Mouse (Mus musculus) midbrain, embryonic 12.5 days (tissue): ENCODE measurements around the gene Stat3. TPM values are rescaled to one million over a fixed set of nuclear protein-coding genes. Genes with fewer than 3 reads are reported as not detected.

ENCODE experiments used
- ATAC-seq: fragments of 200-750 bp; cut with Nextera tagmentation; 2 replicates; pipeline ENCODE4 v1.8.0; 2017; ENCODE audit warnings: low read depth, moderate TSS enrichment, moderate library complexity; ENCODE audit not compliant: low FRiP score
- H3K27ac ChIP-seq: fragments of 300-500 bp; sonication (generic); replicated peaks from 2 replicates; pipeline ENCODE4 v1.5.1; 2016; ENCODE audit warnings: mild to moderate bottlenecking
- H3K27me3 ChIP-seq: fragments of 300-500 bp; sonication (generic); 2 replicates; pipeline ENCODE4 v1.6.1; 2016; ENCODE audit warnings: mild to moderate bottlenecking
- H3K36me3 ChIP-seq: fragments of 300-500 bp; sonication (generic); 2 replicates; pipeline ENCODE4 v1.6.1; 2016
- H3K4me1 ChIP-seq: fragments of 300-500 bp; sonication (generic); 2 replicates; pipeline ENCODE4 v1.6.1; 2016
- H3K4me2 ChIP-seq: fragments of 300-500 bp; sonication (generic); replicated peaks from 2 replicates; pipeline ENCODE4 v1.6.1; 2016; ENCODE audit warnings: mild to moderate bottlenecking, moderate library complexity
- H3K4me3 ChIP-seq: fragments of 300-500 bp; sonication (generic); 2 replicates; pipeline ENCODE4 v1.5.1; 2016; ENCODE audit warnings: mild to moderate bottlenecking
- H3K9ac ChIP-seq: fragments of 300-500 bp; sonication (generic); replicated peaks from 2 replicates; pipeline ENCODE4 v1.6.1; 2016; ENCODE audit warnings: mild to moderate bottlenecking, moderate library complexity
- H3K9me3 ChIP-seq: fragments of 300-500 bp; sonication (generic); 2 replicates; pipeline ENCODE4 v1.6.1; 2016; ENCODE audit warnings: mild to moderate bottlenecking
- WGBS: fragments of 180-500 bp; shearing (Covaris S2); methylation state at CpG from one replicate; pipeline ENCODE4 v1.1.7; 2016; 5-methylcytosine and 5-hydroxymethylcytosine counted together
- polyA plus RNA-seq: library from polyadenylated mRNA; unstranded; fragments of >200 nt; fragmentation: Nextera tagmentation; extraction: Ambion mirVana; gene quantifications from 2 replicates; pipeline ENCODE4 v1.2.1, GENCODE M21; 2016

Stat3 gene
- polyA plus RNA-seq, 1 experiment from 2014 or later = 35.0 TPM

- Histone ChIP-seq H3K27me3 (no peaks in the 10 kb centered on the region; the same call in 1 of the 2 replicates), H3K4me2 (no peak overlapping the region), H3K27ac (no peak overlapping the region), H3K4me3 (no peak overlapping the region), H3K36me3 (no peaks in the 10 kb centered on the region), H3K9ac (no peak overlapping the region), H3K4me1 (peaks cover 3% of the 10 kb centered on the region; the same call in 1 of the 2 replicates), H3K9me3 (no peaks in the 10 kb centered on the region)
- ATAC-seq = no peak
These were observed 53.9 kb downstream of the Stat3 start for GRCm38 (mm10) chr11:100885472-100885871.

GRCm38 (mm10) chr11:100883640-100884039, 55.7 kb downstream of the Stat3 start:
- ATAC-seq = no peak
- 87% methylated on average over 10 of the region's 10 CpGs for WGBS
- no peaks in the 10 kb centered on the region for H3K9me3 ChIP-seq

GRCm38 (mm10) chr11:100879321-100880078, 59.8 kb downstream of the Stat3 start:
- Histone ChIP-seq H3K4me1 (no peaks in the 10 kb centered on the region), H3K4me2 (no peak overlapping the region), H3K4me3 (no peak overlapping the region), H3K27ac (no peak overlapping the region), H3K36me3 (no peaks in the 10 kb centered on the region), H3K9me3 (no peaks in the 10 kb centered on the region), H3K27me3 (no peaks in the 10 kb centered on the region; the same call in 1 of the 2 replicates), H3K9ac (no peak overlapping the region)
- no peak for ATAC-seq
- 89% methylated on average over 15 of the region's 15 CpGs for WGBS

More at GRCm38 (mm10) chr11:100883640-100884039, 55.7 kb downstream of the Stat3 start:
- Histone ChIP-seq H3K4me1 (peaks cover under 1% of the 10 kb centered on the region; the same call in 1 of the 2 replicates), H3K4me3 (no peak overlapping the region), H3K27me3 (no peaks in the 10 kb centered on the region; the same call in 1 of the 2 replicates), H3K36me3 (no peaks in the 10 kb centered on the region), H3K4me2 (no peak overlapping the region), H3K27ac (no peak overlapping the region), H3K9ac (no peak overlapping the region)

- 76% methylated on average over 3 of the region's 3 CpGs for WGBS
- H3K9me3 ChIP-seq = no peaks in the 10 kb centered on the region
- no peak for ATAC-seq
- H3K27me3 ChIP-seq = no peaks in the 10 kb centered on the region
- no peaks in the 10 kb centered on the region for H3K4me1 ChIP-seq
- no peak overlapping the region for H3K4me2 ChIP-seq
- H3K9ac ChIP-seq = no peak overlapping the region
- H3K36me3 ChIP-seq = no peaks in the 10 kb centered on the region
- no peak overlapping the region for H3K4me3 ChIP-seq
- no peak overlapping the region for H3K27ac ChIP-seq
These were observed 63.6 kb downstream of the Stat3 start for GRCm38 (mm10) chr11:100875761-100876160.

- no peak for ATAC-seq
- no peak overlapping the region for H3K27ac ChIP-seq
- no peaks in the 10 kb centered on the region for H3K9me3 ChIP-seq
- WGBS = 82% methylated on average over 8 of the region's 8 CpGs
- no peak overlapping the region for H3K4me2 ChIP-seq
- no peak overlapping the region for H3K9ac ChIP-seq
- no peaks in the 10 kb centered on the region for H3K4me1 ChIP-seq
- no peak overlapping the region for H3K4me3 ChIP-seq
- H3K36me3 ChIP-seq = no peaks in the 10 kb centered on the region
- H3K27me3 ChIP-seq = no peaks in the 10 kb centered on the region
These were observed 68.4 kb downstream of the Stat3 start for GRCm38 (mm10) chr11:100870968-100871350.

- Histone ChIP-seq H3K9ac (no peak overlapping the region), H3K4me2 (no peak overlapping the region), H3K9me3 (no peaks in the 10 kb centered on the region), H3K4me1 (no peaks in the 10 kb centered on the region), H3K36me3 (no peaks in the 10 kb centered on the region), H3K27ac (no peak overlapping the region), H3K27me3 (no peaks in the 10 kb centered on the region), H3K4me3 (no peak overlapping the region)
- WGBS = 87% methylated on average over 10 of the region's 10 CpGs
- no peak for ATAC-seq
These were observed 68.9 kb downstream of the Stat3 start for GRCm38 (mm10) chr11:100870256-100870967.

GRCm38 (mm10) chr11:100865618-100866017, 73.7 kb downstream of the Stat3 start:
- no peak for ATAC-seq
- 89% methylated on average over 7 of the region's 7 CpGs for WGBS

GRCm38 (mm10) chr11:100863141-100863540, 76.2 kb downstream of the Stat3 start:
- no peak overlapping the region for H3K4me2 ChIP-seq
- H3K4me1 ChIP-seq = peaks cover 6% of the 10 kb centered on the region; the same call in 1 of the 2 replicates
- no peak overlapping the region for H3K4me3 ChIP-seq
- 93% methylated on average over 10 of the region's 10 CpGs for WGBS
- ATAC-seq = no peak
- H3K9ac ChIP-seq = no peak overlapping the region
- peaks cover 57% of the 10 kb centered on the region for H3K27me3 ChIP-seq
- H3K36me3 ChIP-seq = no peaks in the 10 kb centered on the region
- no peak overlapping the region for H3K27ac ChIP-seq
- no peaks in the 10 kb centered on the region for H3K9me3 ChIP-seq

More at GRCm38 (mm10) chr11:100865618-100866017, 73.7 kb downstream of the Stat3 start:
- Histone ChIP-seq H3K4me2 (no peak overlapping the region), H3K27me3 (peaks cover 33% of the 10 kb centered on the region), H3K27ac (no peak overlapping the region), H3K4me3 (no peak overlapping the region), H3K9me3 (no peaks in the 10 kb centered on the region), H3K9ac (no peak overlapping the region), H3K4me1 (no peaks in the 10 kb centered on the region), H3K36me3 (no peaks in the 10 kb centered on the region)

GRCm38 (mm10) chr11:100861836-100862235, 77.5 kb downstream of the Stat3 start:
- no peak for ATAC-seq
- peaks cover 6% of the 10 kb centered on the region; the same call in 1 of the 2 replicates for H3K4me1 ChIP-seq
- WGBS = 38% methylated on average over 3 of the region's 3 CpGs
- peaks cover 67% of the 10 kb centered on the region for H3K27me3 ChIP-seq
- no peak overlapping the region for H3K9ac ChIP-seq
- H3K27ac ChIP-seq = no peak overlapping the region
- no peak overlapping the region for H3K4me3 ChIP-seq
- no peaks in the 10 kb centered on the region for H3K36me3 ChIP-seq
- H3K4me2 ChIP-seq = no peak overlapping the region
- no peaks in the 10 kb centered on the region for H3K9me3 ChIP-seq

- H3K4me3 ChIP-seq = no peak overlapping the region
- H3K4me2 ChIP-seq = no peak overlapping the region
- no peak overlapping the region for H3K9ac ChIP-seq
- H3K27me3 ChIP-seq = peaks cover 72% of the 10 kb centered on the region
- no peak for ATAC-seq
- no peak overlapping the region for H3K27ac ChIP-seq
- 85% methylated on average over 7 of the region's 7 CpGs for WGBS
- no peaks in the 10 kb centered on the region for H3K36me3 ChIP-seq
- H3K4me1 ChIP-seq = peaks cover 6% of the 10 kb centered on the region; the same call in 1 of the 2 replicates
- no peaks in the 10 kb centered on the region for H3K9me3 ChIP-seq
These were observed 78.0 kb downstream of the Stat3 start for GRCm38 (mm10) chr11:100861335-100861734.

- H3K9ac ChIP-seq = peak overlapping the region; percentile 37
- no peaks in the 10 kb centered on the region for H3K36me3 ChIP-seq
- H3K4me1 ChIP-seq = peaks cover 6% of the 10 kb centered on the region; the same call in 1 of the 2 replicates
- no peaks in the 10 kb centered on the region for H3K9me3 ChIP-seq
- H3K27me3 ChIP-seq = peaks cover 79% of the 10 kb centered on the region
- ATAC-seq = peak; percentile 60; the same call in 1 of the 2 replicates
- no peak overlapping the region for H3K27ac ChIP-seq
- WGBS = 4% methylated on average over 48 of the region's 55 CpGs
- H3K4me2 ChIP-seq = peak overlapping the region; percentile 57
- peak overlapping the region; percentile 44 for H3K4me3 ChIP-seq
These were observed 78.9 kb downstream of the Stat3 start for GRCm38 (mm10) chr11:100860198-100861048.
